Mouse (Mus musculus) hindbrain, postnatal 0 days (tissue): ENCODE data around the gene Ubqln2. TPM values are rescaled to one million over a fixed set of nuclear protein-coding genes. Genes with fewer than 3 reads are reported as not detected.

Source experiments
- ATAC-seq: fragments of 200-750 bp; cut with Nextera tagmentation; 2 replicates; pipeline ENCODE4 v1.8.0; 2017; ENCODE audit warnings: mild to moderate bottlenecking, moderate TSS enrichment, moderate library complexity
- DNase-seq: peaks from one replicate; pipeline ENCODE4 v3.0.0-alpha.2; 2015; ENCODE audit warnings: low spot score
- H3K27ac ChIP-seq: fragments of 300-500 bp; sonication (generic); 2 replicates; pipeline ENCODE4 v1.5.1; 2014; ENCODE audit warnings: mild to moderate bottlenecking
- H3K27me3 ChIP-seq: fragments of 300-500 bp; sonication (generic); 2 replicates; pipeline ENCODE4 v1.6.1; 2014; ENCODE audit warnings: low read length, mixed read lengths; ENCODE audit not compliant: insufficient read depth
- H3K36me3 ChIP-seq: fragments of 300-500 bp; sonication (generic); 2 replicates; pipeline ENCODE4 v1.6.1; 2014; ENCODE audit warnings: low read length, mixed read lengths; ENCODE audit not compliant: insufficient read depth
- H3K4me1 ChIP-seq: fragments of 300-500 bp; sonication (generic); 2 replicates; pipeline ENCODE4 v1.6.1; 2014; ENCODE audit warnings: antibody characterized with exemption, low read length, mixed read lengths; ENCODE audit not compliant: insufficient read depth
- H3K4me2 ChIP-seq: fragments of 300-500 bp; sonication (generic); 2 replicates; pipeline ENCODE4 v1.6.1; 2014; ENCODE audit warnings: low read depth, mild to moderate bottlenecking, low read length, moderate library complexity, mixed read lengths
- H3K4me3 ChIP-seq: fragments of 300-500 bp; sonication (generic); 2 replicates; pipeline ENCODE4 v1.5.1; 2014; ENCODE audit warnings: low read length
- H3K9ac ChIP-seq: fragments of 300-500 bp; sonication (generic); replicated peaks from 2 replicates; pipeline ENCODE4 v1.6.1; 2014; ENCODE audit warnings: mild to moderate bottlenecking, low read length, moderate library complexity, mixed read lengths
- H3K9me3 ChIP-seq: fragments of 300-500 bp; sonication (generic); 2 replicates; pipeline ENCODE4 v1.6.1; 2016; ENCODE audit warnings: low read length, mixed read lengths
- CTCF ChIP-seq: IDR thresholded peaks from 2 replicates; pipeline ENCODE4 v1.5.1; 2016; ENCODE audit warnings: antibody characterized with exemption, control low read depth, low read depth
- WGBS: fragments of 180-500 bp; shearing (Covaris S2); extraction: QIAGEN DNeasy Blood & Tissue Kit; methylation state at CpG from one replicate; pipeline ENCODE4 v1.1.7; 2014; 5-methylcytosine and 5-hydroxymethylcytosine counted together
- polyA plus RNA-seq: library from polyadenylated mRNA; unstranded; fragments of >200 nt; fragmentation: Nextera tagmentation; extraction: Ambion mirVana; gene quantifications from 2 replicates; pipeline ENCODE4 v1.2.1, GENCODE M21; 2015
- total RNA-seq: library from RNA; depleted of rRNA; stranded (reverse); fragments of >200 nt; gene quantifications from 2 replicates; pipeline ENCODE4 v1.2.3, GENCODE M21; 2014; rRNA removed

The Ubqln2 gene
- total and polyA plus RNA-seq, 2 experiments from 2014 or later: 43.6 to 112 TPM

DNA sequence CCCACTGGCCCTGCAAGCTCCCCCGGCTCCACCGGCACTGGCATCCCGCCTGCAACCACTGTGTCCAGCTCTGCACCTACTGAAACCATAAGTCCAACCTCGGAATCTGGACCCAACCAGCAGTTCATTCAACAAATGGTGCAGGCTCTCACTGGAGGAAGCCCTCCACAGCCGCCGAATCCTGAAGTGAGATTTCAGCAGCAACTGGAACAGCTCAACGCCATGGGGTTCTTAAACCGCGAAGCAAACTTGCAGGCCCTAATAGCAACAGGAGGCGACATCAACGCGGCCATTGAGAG is 2.0 kb downstream of the Ubqln2 start:
- 31% methylated on average over 12 of the region's 12 CpGs for WGBS
- Histone ChIP-seq H3K27me3 (no peaks in the 10 kb centered on the region), H3K9me3 (no peaks in the 10 kb centered on the region), H3K9ac (peak overlapping the region; percentile 73), H3K4me1 (no peaks in the 10 kb centered on the region), H3K27ac (peak overlapping the region; percentile 97; the same call in 1 of the 2 replicates), H3K4me3 (peak overlapping the region; percentile 59), H3K4me2 (peak overlapping the region; percentile 68), H3K36me3 (no peaks in the 10 kb centered on the region)
- ATAC-seq: no peak
- no peak for TF ChIP-seq CTCF
- DNase-seq: peak; percentile 38

DNA sequence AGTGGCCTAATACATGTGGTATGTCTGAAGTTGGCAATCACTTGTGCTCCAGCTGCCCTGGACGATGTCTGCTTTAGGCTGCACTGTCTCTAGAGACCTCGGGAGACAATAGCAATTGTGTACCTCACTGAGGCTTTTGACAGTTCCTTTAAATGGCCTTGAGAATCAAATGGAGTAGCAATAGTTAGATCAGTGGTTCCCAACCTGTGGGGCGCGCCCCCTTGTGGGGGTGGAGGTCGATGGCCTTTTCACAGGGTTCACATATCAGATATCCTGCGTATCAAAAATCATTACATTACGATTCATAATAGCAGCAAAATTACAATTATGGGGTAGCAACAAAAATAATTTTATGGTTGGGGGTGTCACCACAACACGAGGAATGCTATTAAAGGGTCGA is 7.9 kb downstream of the Ubqln2 start:
- ATAC-seq (no peak), DNase-seq (peak; percentile 20)
- Histone ChIP-seq H3K4me3 (no peak overlapping the region), H3K27ac (no peak overlapping the region), H3K27me3 (no peaks in the 10 kb centered on the region), H3K36me3 (no peaks in the 10 kb centered on the region), H3K4me2 (no peak overlapping the region), H3K9me3 (no peaks in the 10 kb centered on the region), H3K4me1 (no peaks in the 10 kb centered on the region), H3K9ac (no peak overlapping the region)
- TF ChIP-seq CTCF: peak; percentile 47
- 44% methylated on average over 9 of the region's 9 CpGs for WGBS

- Histone ChIP-seq H3K27me3 (no peaks in the 10 kb centered on the region), H3K9me3 (no peaks in the 10 kb centered on the region), H3K4me1 (no peaks in the 10 kb centered on the region), H3K4me2 (no peak overlapping the region), H3K36me3 (no peaks in the 10 kb centered on the region), H3K27ac (no peak overlapping the region), H3K4me3 (no peak overlapping the region), H3K9ac (no peak overlapping the region)
- no peak for TF ChIP-seq CTCF
- no peak for DNase-seq
- WGBS: 87% methylated on average over 5 of the region's 5 CpGs
- no peak for ATAC-seq
Measured at GRCm38 (mm10) chrX:153515491-153515890, 17.5 kb downstream of the Ubqln2 start.

DNA sequence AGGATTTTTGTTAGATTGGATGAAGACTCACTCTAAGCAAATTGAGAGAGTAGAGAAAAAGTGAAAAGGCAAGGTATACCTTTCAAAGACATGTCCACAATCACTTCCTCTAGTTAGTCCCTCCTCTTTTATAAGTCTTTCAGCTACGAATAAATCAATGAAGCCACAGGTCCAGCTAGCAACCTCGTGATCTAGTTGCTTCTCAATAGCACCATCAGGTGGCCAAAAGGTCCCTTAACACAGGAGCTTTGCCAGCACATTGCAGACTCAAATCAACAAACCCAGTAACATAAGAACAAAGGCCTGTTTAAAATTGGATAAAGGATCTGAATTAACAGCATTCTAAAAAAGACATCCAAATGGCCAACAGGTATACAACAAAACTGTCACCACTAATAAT is 30.4 kb downstream of the Ubqln2 start:
- no peak overlapping the region for H3K27ac ChIP-seq
- WGBS: 25% methylated on average over 2 of the region's 2 CpGs
- ATAC-seq (no peak), DNase-seq (peak; percentile 71)
- H3K36me3 ChIP-seq: no peaks in the 10 kb centered on the region
- TF ChIP-seq CTCF: peak; percentile 59
- H3K9me3 ChIP-seq: no peaks in the 10 kb centered on the region
- H3K4me1 ChIP-seq: no peaks in the 10 kb centered on the region
- no peak overlapping the region for H3K9ac ChIP-seq
- H3K27me3 ChIP-seq: no peaks in the 10 kb centered on the region
- no peak overlapping the region for H3K4me2 ChIP-seq
- H3K4me3 ChIP-seq: no peak overlapping the region

Other genes with a start within 250 kb of the Ubqln2 start
- gene Cypt3, start 60.4 kb downstream of the Ubqln2 start, total RNA-seq: not detected in 2 replicates
- gene Cypt3, start 60.4 kb downstream of the Ubqln2 start, polyA plus RNA-seq: not detected in 2 replicates
- 5.0 and 6.3 TPM in 2 replicates for gene Kctd12b, start 198.2 kb downstream of the Ubqln2 start, total RNA-seq
- gene Kctd12b, start 198.2 kb downstream of the Ubqln2 start, polyA plus RNA-seq: 3.8 and 3.9 TPM in 2 replicates
- gene Nbdy, start 225.4 kb downstream of the Ubqln2 start, total RNA-seq: 55.9 and 57.0 TPM in 2 replicates
- gene Nbdy, start 225.4 kb downstream of the Ubqln2 start, polyA plus RNA-seq: 192 and 198 TPM in 2 replicates